In the genomic region with DNA sequence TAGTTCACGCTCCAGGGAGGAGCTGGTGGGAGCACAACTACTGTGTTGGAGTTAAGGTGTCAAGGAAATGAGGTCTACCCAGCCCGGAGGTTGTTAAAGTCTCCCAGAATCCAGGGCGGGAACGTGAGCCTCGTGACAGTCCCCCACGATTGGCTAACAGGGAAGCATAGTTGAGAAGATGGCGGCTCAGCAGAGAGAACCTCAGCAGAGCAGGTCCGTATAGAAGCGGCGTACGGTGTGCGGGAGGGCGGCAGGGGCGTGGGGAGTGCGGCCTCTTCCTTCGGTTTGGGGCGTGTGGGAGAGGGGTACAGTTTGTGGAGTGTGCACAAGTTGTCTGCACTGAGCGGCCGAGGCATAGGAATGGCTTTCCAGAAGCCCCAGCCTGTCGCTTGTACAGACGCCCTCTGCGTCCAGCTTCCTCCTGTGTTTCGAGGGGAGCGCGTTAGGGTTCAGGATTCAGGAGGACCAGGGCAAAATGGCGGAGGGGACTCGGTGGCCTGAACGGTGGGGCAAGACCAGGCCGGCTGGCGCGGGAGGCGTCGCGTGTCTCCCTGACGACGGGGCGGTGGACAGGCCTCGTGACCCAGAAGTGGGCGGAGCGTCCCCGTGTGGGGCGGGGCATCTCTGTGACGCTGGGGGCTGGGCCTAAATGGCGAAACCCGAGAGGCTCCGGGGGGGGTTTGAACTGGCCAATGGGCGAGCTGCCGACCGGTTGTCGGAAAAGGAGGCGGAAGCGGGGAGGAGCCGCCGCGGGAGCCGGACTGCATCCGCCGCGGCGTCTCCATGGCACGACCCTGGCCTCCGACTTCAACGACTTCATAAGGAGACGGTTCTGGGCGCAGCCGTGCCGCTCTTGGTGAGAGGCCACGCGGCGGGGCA, we compare ENCODE assay signal across 7 mouse cellular contexts. TPM values are rescaled to one million over a fixed set of nuclear protein-coding genes. Genes with fewer than 3 reads are reported as not detected.
DNase-seq lines count a peak whose midpoint lies in the region; ATAC-seq lines count a peak whose summit lies in the region.

TSS of gene Odf2 (plus strand) at position 156 of the 879 bp plus-strand sequence.

- no peaks in the 10 kb centered on the region for H3K9me3 ChIP-seq in intestine, embryonic 16.5 days (ENCODE audit: control insufficient read depth, low read length)
- H3K9me3 ChIP-seq in midbrain, embryonic 11.5 days (ENCODE audit: control insufficient read depth, low read length) = no peaks in the 10 kb centered on the region

- peak within 1 kb of the TSS; percentile 96 for H3K4me2 ChIP-seq in intestine, embryonic 16.5 days (ENCODE audit: low read depth, low read length)
- peak within 1 kb of the TSS; percentile 92 for H3K4me2 ChIP-seq in midbrain, embryonic 11.5 days

- WGBS in intestine, embryonic 16.5 days = 2% methylated on average over 65 of the region's 70 CpGs
- 2% methylated on average over 70 of the region's 70 CpGs for WGBS in midbrain, embryonic 11.5 days

- H3K9ac ChIP-seq in intestine, embryonic 16.5 days (ENCODE audit: low read depth, low read length) = peak within 1 kb of the TSS; percentile 89
- H3K9ac ChIP-seq in midbrain, embryonic 11.5 days (ENCODE audit: low read length) = peak within 1 kb of the TSS; percentile 95

- intact Hi-C loops in left cerebral cortex, postnatal 36 days (cut with DNase I) = loop anchor here (2.0 kb wide), 1 partner anchor 21 kb away; the partner anchor contains the start of gene Cercam

- H3K27me3 ChIP-seq in intestine, embryonic 16.5 days (replicated peaks; ENCODE audit: control insufficient read depth, insufficient read depth, low read length) = no peaks in the 10 kb centered on the region
- no peaks in the 10 kb centered on the region for H3K27me3 ChIP-seq in midbrain, embryonic 11.5 days (ENCODE audit: control insufficient read depth, insufficient read depth, low read length)

- DNase-seq in adrenal gland, adult 8-10 months = peak; percentile 100
- peak; percentile 100 for DNase-seq in embryo, embryonic 9.5 days (ENCODE audit: extremely low spot score)
- peak; percentile 100 for DNase-seq in gastrocnemius, postnatal 4 days (ENCODE audit: low spot score in 2 of 2)
- DNase-seq in left cerebral cortex, postnatal 36 days (ENCODE audit: low spot score in 2 of 2) = peak; percentile 99
- peak; percentile 100 for DNase-seq in midbrain, embryonic 11.5 days (ENCODE audit: low spot score, missing footprints)
- DNase-seq in skeletal muscle tissue, adult 2 months (ENCODE audit: low read depth, low spot score) = peak; percentile 97

- peak within 1 kb of the TSS; percentile 84 for H3K27ac ChIP-seq in intestine, embryonic 16.5 days (ENCODE audit: low read length)
- H3K27ac ChIP-seq in midbrain, embryonic 11.5 days (ENCODE audit: low read depth, low read length) = peak within 1 kb of the TSS; percentile 87

- H3K4me3 ChIP-seq in intestine, embryonic 16.5 days (ENCODE audit: low read length) = peak within 1 kb of the TSS; percentile 100
- peak within 1 kb of the TSS; percentile 98 for H3K4me3 ChIP-seq in midbrain, embryonic 11.5 days (ENCODE audit: low read depth, low read length)

- H3K4me1 ChIP-seq in intestine, embryonic 16.5 days (ENCODE audit: control insufficient read depth, insufficient read depth, low read length) = peaks cover 7% of the 10 kb centered on the region
- peaks cover 16% of the 10 kb centered on the region for H3K4me1 ChIP-seq in midbrain, embryonic 11.5 days (ENCODE audit: control insufficient read depth, insufficient read depth, low read length)

- 0 out of 2 replicates have a peak, but pooled peaks cover 5% of the 10 kb centered on the region for H3K36me3 ChIP-seq in intestine, embryonic 16.5 days (ENCODE audit: control insufficient read depth, insufficient read depth, low read length)
- peaks cover 15% of the 10 kb centered on the region for H3K36me3 ChIP-seq in midbrain, embryonic 11.5 days (ENCODE audit: control insufficient read depth, insufficient read depth, low read length)

- ATAC-seq in intestine, embryonic 16.5 days = peak; percentile 89
- ATAC-seq in midbrain, embryonic 11.5 days (ENCODE audit: low FRiP score) = peak; percentile 93

RNA-seq across cellular contexts. Expression of gene Odf2, which starts in this region (rescaled TPM):
- 10 to 100 TPM; 31.2 to 80.8 (median 57.9) TPM for total RNA-seq in adrenal gland, adult 8-10 months (2022)
- 10 to 100 TPM; 35.6 to 40.8 TPM for total RNA-seq in gastrocnemius, postnatal 4 days (2021)
- 30.5 and 37.1 TPM in 2 replicates for polyA plus RNA-seq in intestine, embryonic 16.5 days (2015; fragmentation: Nextera tagmentation; extraction: Ambion mirVana)
- total RNA-seq in left cerebral cortex, postnatal 36 days (2021) = 100 to 1,000 TPM in 1 of 2 experiments, 10 to 100 TPM in 1; 71.9 to 116 TPM
- 79.4 and 86.7 TPM in 2 replicates for polyA plus RNA-seq in midbrain, embryonic 11.5 days (2014; fragmentation: Nextera tagmentation; extraction: Ambion mirVana)

Comparison
In these comparisons a context has a peak if more than half of its experiments do, and no peak if none do; other contexts are left out.
1. Peak in every context shown above with its lines: DNase-seq, ATAC-seq, H3K4me3 ChIP-seq and H3K27ac ChIP-seq.